Mouse (Mus musculus) fat pad, adult 2 months (tissue): ENCODE measurements around the gene Nprl2.
"Not testable (repeated sequence)": the region's sequence is repeated elsewhere in the genome, so short reads cannot be mapped to it uniquely, and the experiment has no call there.

Experiments
- DNase-seq: peaks from one replicate; pipeline ENCODE4 v3.0.0-alpha.2; 2011; ENCODE audit warnings: low read depth, low spot score; ENCODE audit errors: extremely low read depth

The Nprl2 gene

GRCm38 (mm10) chr9:107552690-107553393, 10.8 kb downstream of the Nprl2 start:
- DNase-seq: no peak

DNA sequence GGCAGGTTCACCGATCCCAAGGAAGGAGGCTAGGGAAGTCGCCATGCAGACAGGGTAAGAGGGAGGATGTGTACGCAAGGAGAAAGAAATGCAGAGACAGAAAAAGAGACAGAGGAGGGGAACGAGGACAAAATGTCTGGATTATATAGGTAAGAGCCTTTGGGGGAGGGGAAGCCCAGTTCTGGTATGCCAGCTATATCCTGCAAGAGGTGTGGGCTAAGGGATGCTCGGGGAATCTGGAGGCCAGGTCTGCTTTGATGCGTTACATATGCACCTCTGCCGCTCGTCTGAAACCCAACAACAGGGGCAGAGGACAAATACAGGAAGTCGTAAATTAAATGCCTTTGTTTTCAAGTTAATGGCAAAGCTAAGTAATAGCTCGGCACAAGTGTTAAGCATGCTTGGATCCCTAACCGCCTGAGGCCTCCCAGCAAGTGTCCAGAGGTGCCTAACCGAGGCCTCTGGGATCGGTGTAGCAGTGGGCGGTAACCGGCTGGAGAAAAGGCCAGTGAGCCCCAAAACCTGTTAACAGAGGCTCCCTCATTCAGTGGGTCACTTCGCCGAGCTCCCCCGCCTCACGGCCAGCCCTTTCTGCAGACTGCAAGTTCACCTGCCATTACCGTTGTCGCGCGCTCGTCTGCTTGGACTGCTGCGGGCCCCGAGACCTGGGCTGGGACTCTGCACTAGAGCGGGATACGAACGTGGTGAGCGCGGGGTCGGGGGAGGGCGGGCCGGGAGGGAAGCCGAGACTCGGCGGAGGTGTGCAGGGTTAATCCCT, 11.7 kb downstream of the Nprl2 start:
- no peak for DNase-seq

DNA sequence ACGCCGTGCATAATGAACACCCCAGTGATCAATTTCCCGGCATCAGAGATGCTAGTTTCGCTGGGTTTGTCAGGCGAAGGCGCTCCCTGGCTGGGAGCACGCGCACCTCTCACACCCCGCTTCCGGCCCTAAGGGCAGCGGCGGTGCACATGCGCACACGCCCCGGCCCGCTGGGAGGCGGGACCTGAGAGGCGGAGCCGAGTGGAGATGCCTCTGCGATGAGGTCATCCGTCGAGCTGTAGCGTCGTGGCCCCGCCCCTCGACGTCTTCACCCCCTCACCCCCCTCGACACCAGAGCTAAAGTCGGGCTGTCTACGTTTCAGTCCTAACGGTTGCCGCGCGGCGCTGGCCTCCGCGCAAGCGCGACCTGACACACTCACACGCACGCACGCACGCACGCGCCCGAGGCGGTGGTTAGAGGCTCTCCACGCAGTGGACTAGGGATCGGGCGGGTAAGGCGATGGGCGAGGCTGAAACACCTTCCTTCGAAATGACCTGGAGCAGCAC, 12.3 kb downstream of the Nprl2 start:
- DNase-seq: peak; percentile 71

GRCm38 (mm10) chr9:107555031-107555457, 13.0 kb downstream of the Nprl2 start:
- DNase-seq: no peak

- DNase-seq: no peak
These were observed 13.7 kb downstream of the Nprl2 start for GRCm38 (mm10) chr9:107555701-107556100.

- no peak for DNase-seq
These were observed 14.3 kb downstream of the Nprl2 start for GRCm38 (mm10) chr9:107556346-107556745.

DNA sequence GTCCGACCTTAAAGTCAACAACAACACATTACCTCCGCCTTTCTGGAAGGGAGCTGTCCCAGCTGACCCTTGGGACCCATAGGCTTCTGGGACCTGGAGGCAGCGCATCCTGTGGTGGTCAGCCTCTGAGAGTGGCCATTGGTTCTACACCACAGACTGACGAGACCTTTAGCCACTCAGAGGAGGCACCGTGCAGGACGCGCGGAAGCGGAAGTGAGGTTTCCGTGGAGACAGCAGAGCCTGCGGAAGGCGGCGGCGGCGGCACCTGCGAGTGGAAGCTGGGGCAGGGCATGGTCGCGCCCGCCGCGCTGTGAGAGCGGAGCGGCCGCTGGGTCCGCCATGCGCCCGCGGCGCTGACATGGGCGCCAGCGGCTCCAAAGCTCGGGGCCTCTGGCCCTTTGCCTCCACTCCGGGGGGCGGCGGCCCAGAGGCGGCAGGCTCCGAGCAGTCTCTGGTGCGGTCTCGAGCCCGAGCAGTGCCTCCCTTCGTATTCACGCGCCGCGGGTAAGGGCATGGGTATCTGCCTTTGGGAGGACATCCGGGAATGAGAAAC, 21.1 kb downstream of the Nprl2 start, which contains the start of gene Tusc2:
Gene Tusc2 (plus strand): TSS at position 227 of the 553 bp plus-strand sequence.
- DNase-seq: peak; percentile 56

GRCm38 (mm10) chr9:107565556-107565955, 23.5 kb downstream of the Nprl2 start:
- not testable (repeated sequence) for DNase-seq

DNA sequence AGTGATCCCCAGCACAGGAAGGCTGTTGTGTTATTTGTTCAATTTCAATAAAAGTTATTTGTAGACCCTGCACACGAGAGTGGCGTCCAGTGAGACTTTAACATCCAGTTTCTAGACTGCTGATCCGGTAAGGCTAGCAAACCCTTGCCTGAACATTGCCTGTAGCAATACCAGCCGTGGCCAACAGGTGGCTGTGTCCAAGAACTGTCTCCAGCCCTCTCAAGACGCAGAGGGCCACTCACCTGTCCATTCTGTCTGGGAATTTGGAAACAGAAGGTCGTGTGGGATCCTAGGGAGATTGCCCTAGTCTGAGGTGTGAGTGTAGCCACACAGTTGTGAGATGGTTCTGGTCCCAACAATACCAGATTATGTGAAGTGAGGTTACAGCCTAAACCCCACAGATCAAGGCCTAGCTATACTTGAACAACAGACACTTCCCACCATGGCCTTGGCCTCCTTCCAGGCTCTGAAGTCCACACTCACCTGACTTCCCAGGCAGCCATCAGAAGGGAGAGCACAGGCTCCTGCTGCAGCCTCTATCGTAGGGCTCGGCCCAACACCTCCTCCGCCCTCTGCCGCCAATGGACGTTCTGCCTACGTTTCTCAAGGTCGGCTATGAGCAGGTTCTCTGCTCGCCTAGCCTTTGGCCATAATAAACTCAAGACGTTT, 24.1 kb downstream of the Nprl2 start:
- no peak for DNase-seq

DNA sequence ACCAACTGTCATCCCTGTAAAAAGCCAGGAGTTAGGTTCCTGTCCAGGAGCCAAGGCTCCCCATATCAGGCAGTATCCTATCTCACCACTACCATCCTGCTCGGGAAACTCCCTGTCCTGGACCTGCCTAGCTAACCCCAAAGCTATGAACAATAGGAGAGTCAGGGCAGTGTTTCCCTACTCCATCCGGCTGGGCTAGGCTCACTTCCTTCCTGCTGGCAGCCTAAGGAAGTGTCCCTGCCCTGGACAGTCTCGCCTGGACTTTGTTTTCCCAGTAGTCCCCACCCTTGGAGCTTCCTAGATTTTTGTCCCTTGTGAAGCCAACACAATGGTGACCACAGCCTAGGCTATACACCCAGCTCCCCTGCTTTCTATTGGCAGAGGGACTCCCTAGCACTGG, 24.8 kb downstream of the Nprl2 start:
- no peak for DNase-seq

GRCm38 (mm10) chr9:107567702-107568319, 25.8 kb downstream of the Nprl2 start, which contains the start of gene Hyal2:
TSS of gene Hyal2 (plus strand) at chr9:107567945.
- no peak for DNase-seq

DNA sequence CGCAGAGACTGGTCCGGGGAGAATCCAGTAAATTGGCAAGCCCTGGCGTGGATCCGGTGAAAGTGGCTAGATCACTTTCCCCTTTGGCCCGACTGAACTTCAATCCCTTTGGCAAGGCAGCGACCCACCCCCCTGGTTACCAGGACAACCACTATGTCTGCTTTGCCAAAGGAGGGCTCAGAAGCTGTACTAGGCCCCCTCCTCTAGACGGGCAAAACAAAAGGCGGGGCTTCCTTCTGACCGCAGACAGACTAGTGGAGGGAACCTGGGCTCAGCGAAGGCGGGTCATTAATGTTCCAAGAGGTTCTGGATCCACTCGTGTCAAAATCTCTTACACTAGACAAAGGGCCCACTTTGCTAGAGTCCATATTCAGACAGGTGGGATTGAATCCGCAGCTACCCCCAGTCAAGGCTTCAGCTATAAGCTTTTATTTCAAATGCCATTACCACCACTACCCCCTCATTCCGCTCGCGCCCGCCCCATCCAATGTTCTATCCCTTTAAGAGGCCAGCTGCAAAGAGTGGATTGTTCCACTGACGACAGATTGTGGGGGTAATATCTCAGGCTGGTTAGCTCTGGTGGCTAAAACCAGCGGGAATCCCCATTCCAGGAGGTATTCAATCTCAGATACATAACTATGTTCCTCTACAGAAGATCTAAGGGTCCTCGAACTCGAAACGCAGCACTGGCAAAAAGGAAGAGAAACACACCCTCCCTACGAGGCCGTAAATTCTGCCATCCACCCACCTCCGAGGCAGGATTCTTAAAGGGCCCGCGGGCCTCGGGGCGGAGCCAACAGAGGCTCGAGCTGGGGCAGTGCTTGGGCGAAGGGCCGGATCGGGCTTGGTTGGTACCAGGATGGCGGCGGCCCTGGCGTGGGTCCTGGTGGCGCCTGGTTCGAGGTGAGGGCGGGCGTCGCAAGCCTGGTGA, 26.6 kb downstream of the Nprl2 start:
- no peak for DNase-seq

GRCm38 (mm10) chr9:107569270-107569669, 27.2 kb downstream of the Nprl2 start:
- no peak for DNase-seq

DNA sequence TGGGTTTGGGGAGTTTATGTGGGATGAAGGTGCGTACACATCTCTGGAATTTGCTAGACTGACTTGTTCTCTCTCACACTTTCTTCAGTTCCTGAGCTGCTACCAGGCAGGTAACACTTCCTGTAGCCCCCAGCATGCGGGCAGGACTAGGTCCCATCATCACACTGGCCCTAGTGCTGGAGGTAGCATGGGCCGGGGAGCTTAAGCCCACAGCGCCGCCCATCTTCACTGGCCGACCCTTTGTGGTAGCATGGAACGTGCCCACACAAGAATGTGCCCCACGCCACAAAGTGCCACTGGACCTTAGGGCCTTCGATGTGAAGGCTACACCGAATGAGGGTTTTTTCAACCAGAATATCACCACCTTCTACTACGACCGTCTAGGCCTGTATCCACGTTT, 28.0 kb downstream of the Nprl2 start:
- no peak for DNase-seq

- DNase-seq: no peak
These were observed 28.8 kb downstream of the Nprl2 start for GRCm38 (mm10) chr9:107570845-107571244.

- peak; percentile 94 for DNase-seq
These were observed 29.7 kb downstream of the Nprl2 start for GRCm38 (mm10) chr9:107571534-107572326.

DNA sequence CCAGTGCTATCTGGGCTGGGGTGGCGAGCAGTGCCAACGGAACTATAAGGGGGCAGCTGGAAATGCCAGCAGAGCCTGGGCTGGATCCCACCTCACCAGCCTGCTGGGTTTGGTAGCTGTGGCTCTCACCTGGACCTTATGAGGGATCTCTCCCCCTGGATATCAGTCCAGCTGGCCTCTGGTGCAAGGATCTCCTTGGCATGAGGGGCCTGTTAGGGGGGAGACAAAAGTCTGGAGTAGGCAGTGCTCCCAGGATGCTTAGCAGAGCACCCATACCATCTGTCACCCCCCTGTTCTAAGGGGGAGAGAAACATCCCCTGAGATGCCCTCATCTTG, 30.3 kb downstream of the Nprl2 start:
- no peak for DNase-seq

- not testable (repeated sequence) for DNase-seq
These were observed 31.7 kb downstream of the Nprl2 start for GRCm38 (mm10) chr9:107573774-107574173.
